Mouse (Mus musculus): ENCODE measurements around the gene Slc4a1ap.
"Not testable (repeated sequence)": the region's sequence is repeated elsewhere in the genome, so short reads cannot be mapped to it uniquely, and the experiment has no call there.

The Slc4a1ap gene

GRCm38 (mm10) chr5:31566457-31566856 lies 39.7 kb downstream of the Slc4a1ap start:
- no peak for DNase-seq (ENCODE audit: low spot score in 2 of 2)

- no peak for DNase-seq (ENCODE audit: low spot score in 2 of 2)
These were observed 41.3 kb downstream of the Slc4a1ap start for GRCm38 (mm10) chr5:31567951-31568657.

GRCm38 (mm10) chr5:31571023-31571608 lies 44.3 kb downstream of the Slc4a1ap start:
- DNase-seq (ENCODE audit: low spot score in 2 of 2): peak; percentile 49 to 69

DNA sequence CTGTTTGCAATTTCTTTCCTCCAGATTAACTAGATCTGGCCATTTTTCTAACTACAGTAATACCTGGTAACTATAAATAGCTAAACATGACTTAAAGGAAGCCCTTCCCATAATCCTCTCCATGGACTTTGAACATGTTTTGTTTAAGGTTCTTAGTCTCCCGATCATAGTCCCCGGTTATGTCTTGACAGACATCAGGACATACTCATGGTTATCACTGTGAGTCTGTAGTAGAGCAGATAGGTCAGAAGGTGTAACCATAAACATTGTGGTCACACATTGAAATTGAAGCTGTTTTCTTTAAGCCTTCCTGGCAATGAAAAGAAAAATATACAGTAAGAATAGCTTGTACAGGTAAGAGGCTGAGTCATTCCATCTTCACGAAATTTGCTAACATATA lies 46.9 kb downstream of the Slc4a1ap start:
- DNase-seq (ENCODE audit: low spot score in 2 of 2): no peak

- DNase-seq (ENCODE audit: low spot score in 2 of 2): peak; percentile 72 to 78
These were observed 49.8 kb downstream of the Slc4a1ap start for GRCm38 (mm10) chr5:31576539-31576975.

GRCm38 (mm10) chr5:31581263-31581662 lies 54.5 kb downstream of the Slc4a1ap start:
- DNase-seq (ENCODE audit: low spot score in 2 of 2): no peak

GRCm38 (mm10) chr5:31581932-31582331 lies 55.1 kb downstream of the Slc4a1ap start:
- no peak for DNase-seq (ENCODE audit: low spot score in 2 of 2)

- DNase-seq (ENCODE audit: low spot score in 2 of 2): no peak
These were observed 56.5 kb downstream of the Slc4a1ap start for GRCm38 (mm10) chr5:31583261-31583660.

- no peak for DNase-seq (ENCODE audit: low spot score in 2 of 2)
These were observed 58.7 kb downstream of the Slc4a1ap start for GRCm38 (mm10) chr5:31585526-31585925.

DNA sequence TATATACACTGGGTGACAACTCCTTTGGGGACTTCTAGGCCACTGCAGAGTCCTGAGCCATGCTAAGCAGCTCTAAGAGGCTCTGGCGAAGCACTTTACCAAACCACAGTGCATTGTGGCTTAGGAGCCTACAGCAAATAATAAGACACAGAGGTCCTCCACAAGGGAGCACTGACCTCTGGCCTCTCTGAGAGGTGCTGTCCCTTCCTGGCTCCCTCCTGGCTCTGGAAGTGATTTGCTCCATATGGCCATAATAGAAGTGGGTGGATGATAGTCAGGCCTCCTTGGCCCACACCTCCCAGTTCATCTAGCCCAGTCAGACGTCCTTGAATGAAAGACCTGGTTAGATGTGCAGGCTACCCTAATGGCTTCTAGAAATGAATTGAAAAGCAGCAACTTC lies 61.2 kb downstream of the Slc4a1ap start:
- DNase-seq (ENCODE audit: low spot score in 2 of 2): no peak

- not testable (repeated sequence) for DNase-seq (ENCODE audit: low spot score in 2 of 2)
These were observed 61.9 kb downstream of the Slc4a1ap start for GRCm38 (mm10) chr5:31588672-31589071.

DNA sequence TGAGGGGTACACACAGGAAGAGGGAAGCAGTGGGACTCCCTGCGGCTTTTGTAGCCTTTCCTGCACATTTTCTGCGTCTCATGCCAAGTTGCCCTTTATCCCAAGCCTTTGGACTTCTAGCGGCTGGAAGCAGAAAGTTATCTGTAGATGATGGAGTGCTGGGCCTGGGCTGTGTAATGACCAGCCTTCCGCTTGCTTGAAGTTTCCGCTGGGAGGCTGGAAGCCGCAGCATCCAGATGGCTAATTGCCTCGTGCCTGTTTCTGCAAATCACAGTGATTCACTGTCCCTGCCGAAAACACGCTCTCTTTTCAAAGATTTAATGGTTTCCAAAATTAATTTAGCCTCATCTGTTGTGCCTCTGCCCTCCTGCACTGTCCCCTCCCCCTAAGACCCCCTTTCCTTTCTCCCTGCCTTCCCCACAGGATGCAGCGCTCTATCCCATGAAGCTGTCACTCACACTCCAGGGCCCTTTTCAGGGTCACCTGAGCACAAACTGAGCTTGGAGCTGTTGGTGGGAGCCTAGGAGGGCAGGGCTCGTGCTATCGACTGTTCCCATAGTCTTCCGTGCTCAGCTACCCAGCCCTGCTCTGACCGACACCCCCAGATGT lies 63.0 kb downstream of the Slc4a1ap start:
- peak in 1 of 2 experiments; percentile 19 for DNase-seq (ENCODE audit: low spot score in 2 of 2)

GRCm38 (mm10) chr5:31591122-31591521 lies 64.3 kb downstream of the Slc4a1ap start:
- peak in 1 of 2 experiments; percentile 21 for DNase-seq (ENCODE audit: low spot score in 2 of 2)

GRCm38 (mm10) chr5:31595868-31596267 lies 69.1 kb downstream of the Slc4a1ap start:
- DNase-seq (ENCODE audit: low spot score in 2 of 2): no peak

DNA sequence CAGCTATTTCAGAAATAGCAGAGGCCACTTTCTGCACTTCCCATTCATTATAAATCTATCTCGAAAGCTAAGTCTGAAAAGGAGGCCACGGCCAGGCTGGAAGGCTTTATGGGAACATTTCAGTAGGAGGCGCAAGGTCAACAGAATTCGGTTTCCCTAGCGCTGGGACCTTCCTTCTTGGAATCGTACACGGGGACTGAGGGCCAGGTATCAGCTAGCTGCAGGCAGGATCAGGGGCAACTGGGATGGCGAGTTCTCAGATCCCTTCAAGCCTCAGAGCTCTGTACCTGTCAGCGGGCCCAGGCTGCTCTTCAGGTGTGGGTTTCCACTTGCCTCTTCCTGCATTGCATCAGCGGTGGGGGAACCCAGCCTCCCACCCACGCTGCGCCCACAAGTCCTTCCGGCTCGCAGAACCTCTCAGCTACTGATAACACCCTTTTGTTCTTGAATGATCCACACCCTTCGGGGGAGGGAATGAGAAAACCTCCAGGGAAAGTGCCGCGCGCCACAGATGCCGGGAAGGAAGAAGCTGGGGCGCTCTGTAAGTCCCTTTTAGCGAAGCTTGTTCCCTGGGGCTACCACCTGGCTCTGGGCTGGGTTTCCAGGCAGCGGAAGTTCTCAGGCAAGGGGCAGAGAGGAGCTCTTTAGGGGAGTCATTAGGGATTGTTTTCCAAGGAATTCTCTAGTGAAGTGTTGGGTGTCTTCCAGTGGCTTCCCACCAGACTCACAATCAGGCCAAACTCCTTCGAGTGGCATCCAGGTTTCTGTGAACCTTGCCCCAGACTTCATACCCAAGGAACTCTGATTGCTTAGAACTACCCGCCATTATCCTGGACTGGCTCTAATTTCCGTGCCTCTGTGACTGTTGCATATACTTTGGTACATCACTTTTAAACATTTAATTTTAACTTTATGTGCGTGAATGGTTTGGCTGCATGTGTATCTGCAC lies 70.0 kb downstream of the Slc4a1ap start, which contains the start of gene Mrpl33:
TSS of gene Mrpl33 (plus strand) at position 455 of the 949 bp plus-strand sequence.
- peak; percentile 26 to 46 for DNase-seq (ENCODE audit: low spot score in 2 of 2)

DNA sequence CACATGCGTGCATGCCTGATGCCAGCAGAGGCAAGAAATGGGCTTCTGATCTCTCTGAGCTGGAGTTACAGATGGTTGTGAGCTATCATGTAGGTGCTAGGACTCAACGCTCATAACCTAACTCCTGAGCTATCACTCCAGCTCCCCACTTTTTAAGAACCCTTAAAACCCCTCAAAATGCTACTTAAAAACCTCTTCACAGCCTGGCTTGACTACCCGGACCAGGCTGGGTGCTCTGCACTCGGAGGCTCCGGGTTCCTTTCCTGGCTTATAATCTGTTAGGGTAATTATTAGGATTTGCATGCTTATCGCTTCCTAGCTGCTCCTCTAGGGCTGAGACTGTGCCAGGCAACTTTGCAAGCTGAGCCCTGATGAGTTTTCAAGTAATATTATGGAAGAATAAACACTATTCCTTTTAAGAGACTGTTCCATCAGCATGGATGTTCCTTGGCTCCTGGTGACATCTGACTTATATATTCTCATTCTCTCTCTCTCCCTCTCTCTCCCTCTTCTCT lies 70.7 kb downstream of the Slc4a1ap start:
- DNase-seq (ENCODE audit: low spot score in 2 of 2): no peak

- DNase-seq (ENCODE audit: low spot score in 2 of 2): no peak
These were observed 71.3 kb downstream of the Slc4a1ap start for GRCm38 (mm10) chr5:31598121-31598520.

DNA sequence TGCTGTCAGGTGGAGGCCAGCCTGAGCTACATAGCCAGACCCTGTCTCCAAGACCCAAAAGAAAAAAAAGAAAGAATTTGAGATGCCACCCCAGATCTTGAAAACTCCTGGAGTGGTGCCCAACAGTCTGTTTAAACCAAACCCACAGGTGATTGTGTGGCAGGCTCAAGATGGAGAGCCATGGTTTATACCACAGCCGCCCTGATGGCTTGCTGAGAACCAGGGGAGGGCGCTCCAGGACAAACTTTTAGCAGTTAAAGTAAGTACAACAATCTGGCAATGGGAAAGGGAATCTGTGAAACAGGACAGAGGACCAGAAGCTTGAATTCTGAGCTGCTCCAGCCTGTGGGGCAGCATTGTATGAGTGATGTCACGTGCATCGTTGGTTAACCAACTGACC lies 71.8 kb downstream of the Slc4a1ap start:
- DNase-seq (ENCODE audit: low spot score in 2 of 2): no peak

GRCm38 (mm10) chr5:31599161-31599560 lies 72.4 kb downstream of the Slc4a1ap start:
- DNase-seq (ENCODE audit: low spot score in 2 of 2): no peak

GRCm38 (mm10) chr5:31601162-31601722 lies 74.4 kb downstream of the Slc4a1ap start:
- no peak for DNase-seq (ENCODE audit: low spot score in 2 of 2)

DNA sequence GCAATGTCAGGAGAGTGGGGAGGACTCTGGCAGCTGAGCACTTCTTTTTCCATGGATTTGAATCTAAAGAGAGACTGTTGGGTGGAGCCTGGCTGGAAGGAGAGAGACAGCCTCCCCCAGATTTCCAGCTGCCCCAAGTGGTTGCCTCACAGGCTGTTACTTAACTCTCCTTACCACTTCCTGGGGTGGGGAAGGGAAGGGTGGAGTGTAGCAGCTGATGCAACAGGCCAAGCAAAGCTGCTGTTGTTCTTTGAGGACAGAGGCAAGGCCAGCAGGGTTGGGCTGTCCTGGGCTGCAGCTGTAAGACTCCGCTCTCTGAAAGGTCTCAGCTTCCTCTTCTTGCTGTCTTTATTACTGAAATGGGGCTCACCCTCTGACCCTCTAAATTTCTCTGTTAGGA lies 75.6 kb downstream of the Slc4a1ap start:
- DNase-seq (ENCODE audit: low spot score in 2 of 2): peak; percentile 39 to 78
